Mouse (Mus musculus) heart, postnatal 36 days (tissue): ENCODE measurements around the gene Gng8. TPM values are rescaled to one million over a fixed set of nuclear protein-coding genes. Genes with fewer than 3 reads are reported as not detected.

ENCODE experiments used
- DNase-seq, 2 experiments: peaks; one replicate each; pipeline ENCODE4 v3.0.0; 2021 to 2022
- intact Hi-C: fragments of 180-260 bp; cut with DNase I; formaldehyde crosslinking; loops from one replicate; pipeline ENCODE4 v1.15.1; 2025
- total RNA-seq, 2 experiments: library from RNA; stranded (reverse); gene quantifications; 2 replicates each; pipeline ENCODE4 v1.2.3; 2021

Gene Gng8
- 1 to 10 TPM in 1 of 2 experiments, under 1 TPM in 1; 0.54 to 1.3 TPM for total RNA-seq

- intact Hi-C loops: loop anchor here (1.0 to 2.0 kb wide), 5 partner anchors 17 to 145 kb away; no protein-coding TSS in a partner anchor
Measured at GRCm38 (mm10) chr7:16891641-16892351, at the start of gene Gng8. Gene Gng8, plus strand, starts transcription at chr7:16891786.

GRCm38 (mm10) chr7:16842645-16843063, 48.9 kb upstream of the Gng8 start, which contains the start of gene Prkd2:
Gene Prkd2, plus strand, starts transcription at chr7:16842902.
- intact Hi-C loops: loop anchor here (2.0 to 10.0 kb wide), 2 partner anchors 26 to 888 kb away; partner anchors contain the start of gene Fkrp
- peak; percentile 95 to 96 for DNase-seq

More at GRCm38 (mm10) chr7:16891641-16892351, at the start of gene Gng8:
- DNase-seq: peak; percentile 88 to 89

DNA sequence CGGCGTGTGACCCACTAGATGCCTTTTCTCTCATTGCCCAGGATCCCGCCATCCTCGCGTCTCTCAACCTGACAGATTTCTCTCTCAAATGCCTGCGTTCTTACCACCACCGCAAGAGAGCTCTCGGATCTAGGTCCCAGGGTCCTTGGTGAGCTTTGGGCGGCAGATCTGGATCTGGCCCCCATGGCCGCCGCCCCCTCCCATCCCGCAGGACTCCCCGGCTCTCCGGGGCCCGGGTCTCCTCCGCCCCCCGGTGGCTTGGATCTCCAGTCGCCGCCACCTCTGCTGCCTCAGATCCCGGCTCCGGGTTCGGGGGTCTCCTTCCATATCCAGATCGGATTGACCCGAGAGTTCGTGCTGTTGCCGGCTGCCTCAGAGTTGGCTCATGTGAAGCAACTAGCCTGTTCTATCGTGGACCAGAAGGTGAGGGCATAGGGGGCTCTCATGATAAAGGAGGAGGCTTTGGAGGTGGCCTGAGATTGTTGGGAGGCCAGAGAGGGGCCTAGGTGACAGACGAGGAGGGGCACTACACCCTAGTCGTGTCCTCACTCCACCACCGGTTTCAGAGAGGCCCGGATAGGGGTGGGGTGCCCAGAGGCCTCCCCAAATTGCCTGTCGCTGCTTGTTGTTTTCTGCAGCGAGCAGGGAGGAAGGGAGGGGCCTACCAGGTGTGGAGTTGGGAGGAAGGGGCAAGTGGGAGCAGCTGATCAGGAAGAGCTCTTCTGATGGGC, 48.0 kb upstream of the Gng8 start:
- peak; percentile 59 to 61 for DNase-seq

GRCm38 (mm10) chr7:16844696-16845071, 46.9 kb upstream of the Gng8 start:
- DNase-seq: no peak
- intact Hi-C loops: loop anchor here (10.0 kb wide), 1 partner anchor 890 kb away; no protein-coding TSS in a partner anchor

More for the DNA sequence above, 48.0 kb upstream of the Gng8 start:
- intact Hi-C loops: loop anchor here (2.0 to 10.0 kb wide), 2 partner anchors 27 to 889 kb away; partner anchors contain the start of gene Fkrp

GRCm38 (mm10) chr7:16845072-16845819, 46.3 kb upstream of the Gng8 start:
- intact Hi-C loops: loop anchor here (10.0 kb wide), 1 partner anchor 890 kb away; no protein-coding TSS in a partner anchor

GRCm38 (mm10) chr7:16845820-16846167, 45.8 kb upstream of the Gng8 start:
- intact Hi-C loops: loop anchor here (2.0 to 10.0 kb wide), 2 partner anchors 19 to 891 kb away; no protein-coding TSS in a partner anchor

More at GRCm38 (mm10) chr7:16845072-16845819, 46.3 kb upstream of the Gng8 start:
- DNase-seq: peak; percentile 58 to 71

DNA sequence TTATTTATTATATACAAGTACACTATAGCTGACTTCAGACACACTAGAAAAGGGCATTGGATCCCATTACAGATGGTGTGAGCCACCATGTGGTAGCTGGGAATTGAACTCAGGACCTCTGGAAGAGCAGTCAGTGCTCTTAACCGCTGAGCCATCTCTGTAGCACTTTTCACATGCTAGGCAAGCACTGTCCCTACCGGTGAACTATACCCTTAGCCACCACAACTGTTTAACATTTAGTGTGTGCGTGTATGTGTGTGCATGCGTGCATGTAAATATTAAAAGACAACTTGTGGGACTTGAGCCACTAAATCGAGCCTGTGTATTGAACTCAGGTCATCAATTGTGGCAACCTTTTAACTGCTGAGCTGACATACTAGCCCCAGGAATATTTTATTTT, 44.8 kb upstream of the Gng8 start:
- DNase-seq: no peak
- intact Hi-C loops: loop anchor here (2.0 to 10.0 kb wide), 2 partner anchors 20 to 892 kb away; no protein-coding TSS in a partner anchor

More at GRCm38 (mm10) chr7:16845820-16846167, 45.8 kb upstream of the Gng8 start:
- DNase-seq: no peak

- DNase-seq: no peak
- intact Hi-C loops: loop anchor here (2.0 to 10.0 kb wide), 2 partner anchors 21 to 893 kb away; no protein-coding TSS in a partner anchor
Measured at GRCm38 (mm10) chr7:16847507-16847906, 44.1 kb upstream of the Gng8 start.

DNA sequence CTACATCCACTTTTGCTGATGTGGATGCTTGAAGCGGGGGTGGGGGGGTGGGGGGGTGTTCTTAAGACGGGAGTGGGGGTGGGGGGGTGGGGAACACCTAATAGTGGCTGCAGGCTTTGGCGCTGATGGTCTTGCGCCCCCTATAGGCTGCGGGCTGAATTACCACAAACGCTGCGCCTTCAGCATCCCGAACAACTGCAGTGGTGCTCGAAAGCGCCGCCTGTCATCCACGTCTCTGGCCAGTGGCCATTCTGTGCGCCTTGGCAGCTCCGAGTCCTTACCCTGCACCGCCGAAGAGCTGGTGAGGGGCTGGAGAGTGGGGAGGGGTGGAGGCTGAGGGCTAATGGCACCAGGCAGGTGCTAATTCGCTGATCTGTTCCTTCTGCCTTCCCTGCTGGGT, 43.0 kb upstream of the Gng8 start:
- DNase-seq: peak; percentile 48 to 68
- intact Hi-C loops: loop anchor here (10.0 kb wide), 1 partner anchor 894 kb away; no protein-coding TSS in a partner anchor

DNA sequence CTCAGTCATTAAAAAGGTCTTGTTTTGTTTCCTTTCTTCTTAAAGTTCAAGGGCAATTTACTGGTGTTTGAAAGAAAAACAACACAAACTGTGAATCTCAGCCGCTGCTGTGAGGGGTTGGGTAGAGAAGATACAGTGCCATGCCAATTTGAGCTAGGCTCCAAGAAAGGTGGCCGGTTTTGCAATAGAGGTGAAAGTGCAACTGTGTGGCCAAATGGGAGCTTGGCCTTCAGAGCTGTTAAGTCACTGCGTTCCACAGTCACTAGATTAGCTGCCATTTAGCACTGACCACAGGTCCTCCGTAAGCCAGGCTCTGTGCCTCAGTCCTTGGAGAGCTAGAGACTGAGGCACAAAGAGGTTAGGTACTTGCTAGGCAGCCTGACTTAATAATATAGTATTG, 40.0 kb upstream of the Gng8 start:
- DNase-seq: no peak
- intact Hi-C loops: no loop called here

- peak; percentile 33 to 42 for DNase-seq
- intact Hi-C loops: no loop called here
Measured at GRCm38 (mm10) chr7:16853302-16853831, 38.2 kb upstream of the Gng8 start.

GRCm38 (mm10) chr7:16858336-16858735, 33.2 kb upstream of the Gng8 start:
- intact Hi-C loops: no loop called here
- DNase-seq: peak; percentile 36 to 46

- peak; percentile 54 to 71 for DNase-seq
Measured at GRCm38 (mm10) chr7:16859902-16860651, 31.5 kb upstream of the Gng8 start.

GRCm38 (mm10) chr7:16867488-16867887, 24.1 kb upstream of the Gng8 start:
- intact Hi-C loops: no loop called here
- no peak for DNase-seq

More at GRCm38 (mm10) chr7:16859902-16860651, 31.5 kb upstream of the Gng8 start:
- intact Hi-C loops: loop anchor here (1.0 to 2.0 kb wide), 2 partner anchors 32 to 33 kb away; no protein-coding TSS in a partner anchor

DNA sequence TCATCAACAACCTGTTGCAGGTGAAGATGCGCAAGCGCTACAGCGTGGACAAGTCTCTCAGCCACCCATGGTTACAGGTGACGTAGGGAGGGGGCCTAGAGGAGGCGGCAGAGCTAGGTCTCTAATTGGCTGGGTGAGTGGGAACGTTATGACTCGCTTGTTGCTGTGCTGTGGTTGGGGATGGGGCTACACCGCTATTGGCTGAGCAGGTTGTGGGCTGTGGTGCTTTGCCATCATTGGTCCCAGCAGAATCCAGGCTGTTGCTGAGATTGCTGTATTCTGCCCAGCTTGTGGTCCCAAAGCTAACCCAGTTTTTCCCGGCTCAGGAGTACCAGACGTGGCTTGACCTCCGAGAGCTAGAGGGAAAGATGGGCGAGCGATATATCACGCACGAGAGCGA, 22.1 kb upstream of the Gng8 start:
- no peak for DNase-seq
- intact Hi-C loops: no loop called here

GRCm38 (mm10) chr7:16871600-16871999, 20.0 kb upstream of the Gng8 start:
- no peak for DNase-seq
- intact Hi-C loops: no loop called here

- no peak for DNase-seq
- intact Hi-C loops: no loop called here
Measured at GRCm38 (mm10) chr7:16872478-16872877, 19.1 kb upstream of the Gng8 start.

DNA sequence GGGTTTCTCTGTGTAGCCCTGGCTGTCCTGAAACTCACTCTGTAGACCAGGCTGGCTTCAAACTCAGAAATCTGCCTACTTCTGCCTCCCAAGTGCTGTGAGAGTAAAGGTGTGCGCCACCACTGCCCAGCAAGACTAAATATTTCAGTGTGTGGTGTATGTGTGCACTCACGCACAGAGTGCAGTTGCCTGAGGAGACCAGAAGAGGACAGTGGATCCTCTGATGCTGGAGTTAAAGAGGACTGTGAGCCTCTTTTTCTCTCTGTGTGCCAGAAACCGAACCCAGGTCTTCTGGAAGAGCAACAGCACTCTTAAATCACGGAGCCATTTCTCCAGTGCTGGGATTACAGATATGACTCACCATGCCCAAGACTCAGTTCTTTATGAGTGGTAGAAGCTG, 18.2 kb upstream of the Gng8 start:
- intact Hi-C loops: no loop called here
- no peak for DNase-seq

- intact Hi-C loops: loop anchor here (1.0 kb wide), 1 partner anchor 18 kb away; no protein-coding TSS in a partner anchor
- DNase-seq: peak; percentile 82
Measured at GRCm38 (mm10) chr7:16874190-16874589, 17.4 kb upstream of the Gng8 start.
